Mouse (Mus musculus) cerebellum, adult 2 months (tissue): ENCODE measurements at regions not wholly inside any gene's neighbourhood (a gene's known extent, or its start where the extent isn't known, plus 50 kb on each side); places are given as distances from the start of the nearest gene placed in this dataset.

Experiments used
- DNase-seq, 2 experiments: peaks; one replicate each; pipeline ENCODE4 v3.0.0; 2021
- H3K27ac ChIP-seq: fragments of 200-500 bp; 2 replicates; pipeline ENCODE4 v1.5.1; 2012; ENCODE audit warnings: low read length, control low read depth, inconsistent platforms; ENCODE audit not compliant: insufficient read depth
- H3K27me3 ChIP-seq: fragments of 200-500 bp; 2 replicates; pipeline ENCODE4 v1.6.1; 2012; ENCODE audit warnings: inconsistent platforms, mild to moderate bottlenecking, low read length, moderate library complexity; ENCODE audit not compliant: control insufficient read depth, insufficient read depth
- H3K4me1 ChIP-seq: fragments of 200-500 bp; 2 replicates; pipeline ENCODE4 v1.6.1; 2011; ENCODE audit warnings: low read length; ENCODE audit not compliant: control insufficient read depth, insufficient read depth
- H3K4me3 ChIP-seq: fragments of 200-500 bp; replicated peaks from 2 replicates; pipeline ENCODE3; 2011; ENCODE audit warnings: mild to moderate bottlenecking, low read depth, low read length, control low read depth; ENCODE audit not compliant: insufficient read depth
- CTCF ChIP-seq: fragments of 200-500 bp; IDR thresholded peaks from 2 replicates; pipeline ENCODE4 v1.5.1; 2011; ENCODE audit warnings: low read depth, mild to moderate bottlenecking, control low read depth, low read length, moderate library complexity, borderline replicate concordance; ENCODE audit not compliant: insufficient read depth
- POLR2A ChIP-seq: fragments of 200-500 bp; IDR thresholded peaks from 2 replicates; pipeline ENCODE4 v1.6.1; 2011; ENCODE audit warnings: low read length, control low read depth, borderline replicate concordance; ENCODE audit not compliant: insufficient read depth
- WGBS: fragments of 180-500 bp; shearing (Covaris S2); methylation state at CpG from one replicate; pipeline ENCODE4 v1.1.7; 2018; 5-methylcytosine and 5-hydroxymethylcytosine counted together

GRCm38 (mm10) chr13:90823877-90824276, 81.3 kb downstream of the Atp6ap1l start:
- H3K27me3 ChIP-seq, result no peaks in the 10 kb centered on the region
- no peak overlapping the region for H3K27ac ChIP-seq
- no peak overlapping the region for H3K4me3 ChIP-seq
- no peak for TF ChIP-seq CTCF
- TF ChIP-seq POLR2A, result no peak
- H3K4me1 ChIP-seq, result no peaks in the 10 kb centered on the region
- 62% methylated on average over 5 of the region's 5 CpGs for WGBS
- DNase-seq, result no peak

DNA sequence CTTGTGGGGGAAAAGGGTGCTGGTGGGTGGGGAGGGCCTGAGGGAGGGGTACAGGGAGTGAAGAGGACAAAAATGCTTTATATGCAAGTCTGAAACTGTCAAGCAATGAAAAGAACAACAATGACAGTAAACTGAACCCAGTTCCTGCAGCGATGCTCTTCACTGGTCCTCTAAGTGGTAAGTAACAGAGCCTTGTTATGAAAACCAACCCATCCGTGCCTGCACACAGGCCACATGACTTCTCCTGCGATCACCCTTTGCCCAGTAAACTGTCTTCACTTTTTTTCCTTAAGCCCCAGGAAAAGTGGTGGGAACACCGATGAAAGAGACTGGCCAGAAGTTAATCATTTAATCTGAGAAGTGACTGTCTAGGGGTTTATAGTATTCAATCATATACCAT, 83.3 kb downstream of the Atp6ap1l start:
- TF ChIP-seq POLR2A (no peak), CTCF (no peak)
- Histone ChIP-seq H3K4me1 (no peaks in the 10 kb centered on the region), H3K27me3 (no peaks in the 10 kb centered on the region), H3K4me3 (no peak overlapping the region), H3K27ac (no peak overlapping the region)
- 86% methylated on average over 4 of the region's 4 CpGs for WGBS
- no peak for DNase-seq

- Histone ChIP-seq H3K27me3 (no peaks in the 10 kb centered on the region), H3K4me3 (no peak overlapping the region), H3K4me1 (no peaks in the 10 kb centered on the region), H3K27ac (no peak overlapping the region)
- DNase-seq, result no peak
- no peak for TF ChIP-seq CTCF
- no peak for TF ChIP-seq POLR2A
- WGBS, result 36% methylated on average over 3 of the region's 3 CpGs
Measured at GRCm38 (mm10) chr13:90820453-90820852, 84.7 kb downstream of the Atp6ap1l start.

DNA sequence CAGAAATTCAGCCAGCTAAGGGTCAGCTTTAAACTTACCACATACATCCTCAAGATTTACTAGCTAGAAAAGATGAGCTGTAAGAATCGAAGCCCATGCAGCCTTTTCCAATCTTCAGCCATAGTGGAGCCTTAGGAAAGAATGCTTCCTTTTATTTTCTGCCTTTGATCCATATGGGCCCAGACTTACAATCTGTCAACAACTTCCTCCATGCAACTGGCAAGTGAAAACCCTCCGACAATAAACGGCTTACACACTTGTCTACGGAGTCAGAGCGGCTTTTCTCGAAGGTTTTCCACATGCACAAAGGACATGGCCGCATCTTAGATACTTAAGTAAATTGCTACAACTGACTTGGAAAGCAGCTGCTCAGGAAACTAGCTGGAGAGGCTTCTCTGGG, 85.2 kb downstream of the Atp6ap1l start:
- 78% methylated on average over 7 of the region's 7 CpGs for WGBS
- TF ChIP-seq CTCF (no peak), POLR2A (no peak)
- no peak overlapping the region for H3K4me3 ChIP-seq
- H3K27ac ChIP-seq, result no peak overlapping the region
- DNase-seq, result no peak
- H3K27me3 ChIP-seq, result no peaks in the 10 kb centered on the region
- no peaks in the 10 kb centered on the region for H3K4me1 ChIP-seq

- 70% methylated on average over 4 of the region's 4 CpGs for WGBS
- Histone ChIP-seq H3K4me1 (no peaks in the 10 kb centered on the region), H3K27me3 (no peaks in the 10 kb centered on the region), H3K27ac (no peak overlapping the region), H3K4me3 (no peak overlapping the region)
- TF ChIP-seq CTCF (no peak), POLR2A (no peak)
- DNase-seq, result no peak
Measured at GRCm38 (mm10) chr13:90814174-90814865, 90.8 kb downstream of the Atp6ap1l start.

DNA sequence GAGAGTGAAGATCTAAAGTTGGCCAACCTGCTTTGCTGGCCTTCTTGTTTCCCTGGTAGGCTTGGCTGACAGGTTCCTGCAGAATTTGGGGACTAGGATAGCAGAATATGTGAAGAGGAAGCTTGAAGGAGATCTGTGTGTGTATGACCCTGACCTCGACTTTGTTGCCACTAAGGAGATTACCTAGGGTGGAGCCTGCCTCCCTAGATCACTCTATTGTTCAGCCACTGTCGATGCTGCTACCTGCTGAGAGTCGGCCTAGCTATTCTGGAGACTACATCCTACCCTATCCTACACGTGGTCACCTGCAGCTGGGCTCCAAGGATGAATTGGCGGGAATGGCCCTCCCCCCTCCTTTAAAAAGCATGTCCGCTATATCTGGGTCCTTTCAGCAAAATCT, 95.1 kb downstream of the Atp6ap1l start:
- H3K4me1 ChIP-seq, result no peaks in the 10 kb centered on the region
- no peak for TF ChIP-seq POLR2A
- TF ChIP-seq CTCF, result no peak
- no peak overlapping the region for H3K27ac ChIP-seq
- 74% methylated on average over 6 of the region's 6 CpGs for WGBS
- no peaks in the 10 kb centered on the region for H3K27me3 ChIP-seq
- DNase-seq, result no peak
- no peak overlapping the region for H3K4me3 ChIP-seq

- DNase-seq, result no peak
- 87% methylated on average over 2 of the region's 2 CpGs for WGBS
- no peak for TF ChIP-seq CTCF
- no peak for TF ChIP-seq POLR2A
- no peaks in the 10 kb centered on the region for H3K4me1 ChIP-seq
- H3K27ac ChIP-seq, result no peak overlapping the region
- no peak overlapping the region for H3K4me3 ChIP-seq
- H3K27me3 ChIP-seq, result no peaks in the 10 kb centered on the region
Measured at GRCm38 (mm10) chr13:90799641-90800040, 105.5 kb downstream of the Atp6ap1l start.

- no peak overlapping the region for H3K27ac ChIP-seq
- no peak for TF ChIP-seq POLR2A
- TF ChIP-seq CTCF, result no peak
- no peak for DNase-seq
- 53% methylated on average over 6 of the region's 6 CpGs for WGBS
- H3K27me3 ChIP-seq, result no peaks in the 10 kb centered on the region
- H3K4me3 ChIP-seq, result no peak overlapping the region
- H3K4me1 ChIP-seq, result no peaks in the 10 kb centered on the region
Measured at GRCm38 (mm10) chr13:90798791-90799542, 106.2 kb downstream of the Atp6ap1l start.
